ENCODE assay signal across 25 mouse cellular contexts in the genomic region with DNA sequence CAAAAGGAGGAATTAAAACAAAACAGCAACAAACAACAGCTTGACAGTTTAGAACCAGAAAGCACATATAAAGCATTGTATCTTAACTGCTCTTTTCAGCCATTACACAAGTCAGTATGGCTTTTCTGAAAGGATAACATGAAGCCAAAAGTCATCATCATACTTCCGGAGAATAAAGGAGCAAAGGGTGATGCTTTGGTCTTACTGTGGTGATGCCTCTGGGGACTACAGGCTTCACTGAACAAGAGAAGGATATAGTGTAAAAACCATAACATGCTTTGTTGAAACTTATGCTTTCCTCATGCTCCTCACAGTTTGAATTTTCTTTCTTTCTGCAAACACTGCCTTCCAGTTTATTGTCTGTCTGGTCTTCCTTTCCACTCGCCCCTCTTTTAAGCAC. TPM values are rescaled to one million over a fixed set of nuclear protein-coding genes. Genes with fewer than 3 reads are reported as not detected.
DNase-seq lines count a peak whose midpoint lies in the region; ATAC-seq and TF ChIP-seq lines count a peak whose summit lies in the region.
"Had no signal": no experiment of that assay in that cellular context is flagged by ENCODE, and none has a peak within 500 bp of the region (broad histone marks: within the 10 kb centered on the region; RNA-seq: fewer than 3 reads in every experiment).

No protein-coding gene starts in this region.

- peak; percentile 84; the same call in 1 of the 2 replicates for ATAC-seq in neutrophil, adult 5-6 weeks (ENCODE audit: extremely low read depth, insufficient number of reproducible peaks, low FRiP score, poor library complexity, severe bottlenecking)
- ATAC-seq: CD4-positive, CD25-positive, alpha-beta regulatory T cell, adult 4 months; forebrain, embryonic 14.5 days; forebrain, embryonic 16.5 days had no signal

- H3K36me3 ChIP-seq in CH12.LX (replicated peaks in 1 of 2; ENCODE audit: control insufficient read depth in 1 of 2, insufficient read depth in 1 of 2, low read length in 1 of 2), result peaks cover 0 to 25% of the 10 kb centered on the region in 2 experiments
- H3K36me3 ChIP-seq: embryonic facial prominence, embryonic 13.5 days; embryonic facial prominence, embryonic 15.5 days; forebrain, embryonic 10.5 days; forebrain, embryonic 12.5 days had no signal

- no peaks in the 10 kb centered on the region for H3K27me3 ChIP-seq in CH12.LX (replicated peaks)
- H3K27me3 ChIP-seq: embryonic facial prominence, embryonic 13.5 days; embryonic facial prominence, embryonic 15.5 days; forebrain, embryonic 12.5 days had no signal

- 0 out of 2 replicates have a peak overlapping the region, but pooled peaks have one; percentile 20 for H3K9ac ChIP-seq in CH12.LX (ENCODE audit: insufficient read depth, low read depth)
- H3K9ac ChIP-seq: embryonic facial prominence, embryonic 13.5 days; embryonic facial prominence, embryonic 15.5 days; forebrain, embryonic 12.5 days had no signal

- H3K4me2 ChIP-seq in CH12.LX (ENCODE audit: insufficient read depth, low read depth, poor library complexity, severe bottlenecking), result peak overlapping the region; percentile 58; the same call in 1 of the 2 replicates
- H3K4me2 ChIP-seq: embryonic facial prominence, embryonic 13.5 days; embryonic facial prominence, embryonic 15.5 days; forebrain, embryonic 12.5 days had no signal

- H3K9me3 ChIP-seq in CH12.LX (replicated peaks; ENCODE audit: low read length), result no peaks in the 10 kb centered on the region
- H3K9me3 ChIP-seq: embryonic facial prominence, embryonic 13.5 days; embryonic facial prominence, embryonic 15.5 days; forebrain, embryonic 10.5 days; forebrain, embryonic 12.5 days had no signal

- TF ChIP-seq RAD21 in CH12.LX (IDR thresholded peaks at IDR 0.05; ENCODE audit: low read depth, low read length), result no peak

- no peak overlapping the region for H3K4me3 ChIP-seq in CH12.LX (replicated peaks in 1 of 3; ENCODE audit: low read depth in 2 of 3, low read length in 2 of 3, poor library complexity in 1 of 3)
- H3K4me3 ChIP-seq in left cerebral cortex, adult 2 months, result no peak overlapping the region
- H3K4me3 ChIP-seq: embryonic facial prominence, embryonic 13.5 days; embryonic facial prominence, embryonic 15.5 days; erythroblast, embryonic 14.5 days; forebrain, embryonic 10.5 days; forebrain, embryonic 12.5 days had no signal

- peaks cover 15 to 21% of the 10 kb centered on the region in 2 experiments for H3K4me1 ChIP-seq in CH12.LX (ENCODE audit: control insufficient read depth in 1 of 2, insufficient read depth in 2 of 2)
- H3K4me1 ChIP-seq: embryonic facial prominence, embryonic 13.5 days; embryonic facial prominence, embryonic 15.5 days; forebrain, embryonic 12.5 days had no signal

- in situ Hi-C loops in CH12.LX (cut with MboI; ENCODE audit: low pct_ligation_motif_present, low pct_unique_long_range_greater_than_20kb, low sequenced_read_pairs), result no loop called here

- TF ChIP-seq POLR2A in CH12.LX (IDR thresholded peaks at IDR 0.05; ENCODE audit: low read depth, low read length), result no peak

- DNase-seq in A20 (ENCODE audit: low read depth, low spot score), result peak; percentile 52
- DNase-seq in CH12.LX (ENCODE audit: extremely low read depth), result peak; percentile 47
- DNase-seq in left cerebral cortex, adult 2 months (ENCODE audit: extremely low spot score in 1 of 2, low spot score in 2 of 2), result no peak
- DNase-seq in ovary, postnatal 14 days (ENCODE audit: low spot score), result no peak
- no peak for DNase-seq in cerebellum, postnatal 4 days (ENCODE audit: low spot score in 2 of 2)
- DNase-seq: adrenal gland, adult 2 months; adrenal gland, postnatal 10 days; adrenal gland, postnatal 25 days; cerebellum, adult 11-12 months; cerebellum, adult 2 months; cerebellum, adult 9-10 months; cerebellum, postnatal 10 days; cerebellum, postnatal 25 days; embryo, embryonic 11 days had no signal

- H3K27ac ChIP-seq in CH12.LX (ENCODE audit: insufficient read depth, low read depth), result no peak overlapping the region
- no peak overlapping the region for H3K27ac ChIP-seq in left cerebral cortex, adult 2 months
- H3K27ac ChIP-seq: embryonic facial prominence, embryonic 13.5 days; embryonic facial prominence, embryonic 15.5 days; forebrain, embryonic 10.5 days; forebrain, embryonic 12.5 days had no signal

- no peak for TF ChIP-seq CTCF in CH12.LX (conservative IDR thresholded peaks at IDR 0.05 in 1 of 2, IDR thresholded peaks at IDR 0.05 in 1 of 2; ENCODE audit: low read depth in 2 of 2, low read length in 2 of 2)
- TF ChIP-seq CTCF in left cerebral cortex, adult 2 months (IDR thresholded peaks at IDR 0.05), result no peak

- dilution Hi-C loops in CH12.LX (cut with MboI; ENCODE audit: extremely low pct_ligation_motif_present, extremely low pct_unique_long_range_greater_than_20kb, low sequenced_read_pairs), result no loop called here

- TF ChIP-seq EP300 in CH12.LX (IDR thresholded peaks at IDR 0.05; ENCODE audit: low read length), result no peak

- intact Hi-C loops in left cerebral cortex, adult 2 months (cut with DNase I), result no loop called here

- no peaks in the 10 kb centered on the region for H3K79me2 ChIP-seq in CH12.LX (replicated peaks; ENCODE audit: control insufficient read depth, extremely low read depth, insufficient read depth, poor library complexity, severe bottlenecking)

TF ChIP-seq in CH12.LX, 34 proteins besides CTCF, POLR2A, EP300 and RAD21:
- TF ChIP-seq CHD1 (IDR thresholded peaks at IDR 0.05; ENCODE audit: low read depth, low read length) (no peak), MAX (IDR thresholded peaks at IDR 0.05; ENCODE audit: low read length) (no peak), NRF1 (IDR thresholded peaks at IDR 0.05; ENCODE audit: low read depth, low read length) (no peak), GABPA (IDR thresholded peaks at IDR 0.05; ENCODE audit: insufficient replicate concordance, low read depth, low read length) (no peak), NELFE (IDR thresholded peaks at IDR 0.05; ENCODE audit: low read depth, low read length) (no peak), UBTF (IDR thresholded peaks at IDR 0.05; ENCODE audit: low read depth, low read length) (no peak), IRF4 (IDR thresholded peaks at IDR 0.05; ENCODE audit: low read depth, low read length) (no peak), KAT2A (IDR thresholded peaks at IDR 0.05; ENCODE audit: insufficient replicate concordance, low read length) (no peak), TCF12 (IDR thresholded peaks at IDR 0.05; ENCODE audit: low read depth, low read length) (no peak), RCOR1 (conservative IDR thresholded peaks at IDR 0.05; ENCODE audit: low read depth, low read length) (no peak), CHD2 (IDR thresholded peaks at IDR 0.05; ENCODE audit: low read length) (no peak), POLR2AphosphoS2 (IDR thresholded peaks at IDR 0.05; ENCODE audit: low read depth, low read length) (no peak), MAFK (IDR thresholded peaks at IDR 0.05; ENCODE audit: insufficient replicate concordance, low read length) (no peak), TBP (conservative IDR thresholded peaks at IDR 0.05; ENCODE audit: low read depth, low read length) (no peak), USF2 (conservative IDR thresholded peaks at IDR 0.05; ENCODE audit: low read depth, low read length) (no peak)

RNA-seq across cellular contexts. Expression of gene Hepacam2, which starts 34.5 kb away (rescaled TPM):
- total RNA-seq in CH12.LX (2012; rRNA removed) (12.8 and 13.3 TPM in 2 replicates), CH12.LX (2014; rRNA removed) (50.7 TPM in 2 replicates)
- polyA plus RNA-seq in CH12.LX (2012; ENCODE audit: insufficient read length, low read depth), result 28.7 and 37.4 TPM in 2 replicates
- 11.3 and 13.6 TPM in 2 replicates for total RNA-seq in neutrophil, adult 5-6 weeks (2017)
- under 1 TPM; 0.34 to 0.40 TPM for total RNA-seq in left cerebral cortex, adult 2 months (2021)
- total RNA-seq: common myeloid progenitor, adult 5-6 weeks; MEL had no signal
- polyA plus RNA-seq: erythroblast, embryonic 14.5 days had no signal

RNA-seq across cellular contexts. Expression of gene Vps50, which starts 34.6 kb away (rescaled TPM):
- total RNA-seq in CH12.LX (2012; rRNA removed) (17.0 and 22.3 TPM in 2 replicates), CH12.LX (2014; rRNA removed) (39.1 and 45.3 TPM in 2 replicates)
- 19.5 and 19.6 TPM in 2 replicates for polyA plus RNA-seq in CH12.LX (2012; ENCODE audit: insufficient read length, low read depth)
- 16.2 and 19.4 TPM in 2 replicates for total RNA-seq in neutrophil, adult 5-6 weeks (2017)
- 10 to 100 TPM; 56.1 to 61.2 TPM for total RNA-seq in left cerebral cortex, adult 2 months (2021)

Comparison
In these comparisons a context has a peak if more than half of its experiments do, and no peak if none do; other contexts are left out.
1. DNase-seq: peak in A20 (single experiment) and CH12.LX (single experiment); none in left cerebral cortex, adult 2 months (0 of 2), ovary, postnatal 14 days (single experiment) and cerebellum, postnatal 4 days (0 of 2).